Mouse (Mus musculus) stomach, embryonic 14.5 days (tissue): ENCODE data around the gene Gm20388. TPM values are rescaled to one million over a fixed set of nuclear protein-coding genes. Genes with fewer than 3 reads are reported as not detected.
A peak's percentile ranks its signal among the peaks of the same experiment; 100 is the strongest.

Source experiments
- ATAC-seq: fragments of 200-750 bp; cut with Nextera tagmentation; 2 replicates; pipeline ENCODE4 v1.8.0; 2017; ENCODE audit warnings: low read depth, moderate TSS enrichment; ENCODE audit not compliant: insufficient number of reproducible peaks, insufficient read depth, low FRiP score
- H3K27ac ChIP-seq: fragments of 300-500 bp; sonication (generic); 2 replicates; pipeline ENCODE4 v1.5.1; 2014; ENCODE audit warnings: mild to moderate bottlenecking, low read length, moderate library complexity, mixed read lengths
- H3K27me3 ChIP-seq: fragments of 300-500 bp; sonication (generic); 2 replicates; pipeline ENCODE4 v1.6.1; 2014; ENCODE audit warnings: low read length, control low read depth, mixed read lengths; ENCODE audit not compliant: control insufficient read depth, insufficient read depth
- H3K36me3 ChIP-seq: fragments of 300-500 bp; sonication (generic); 2 replicates; pipeline ENCODE4 v1.6.1; 2014; ENCODE audit warnings: mild to moderate bottlenecking, control low read depth, low read length, moderate library complexity, mixed read lengths; ENCODE audit not compliant: control insufficient read depth, insufficient read depth
- H3K4me1 ChIP-seq: fragments of 300-500 bp; sonication (generic); 2 replicates; pipeline ENCODE4 v1.6.1; 2014; ENCODE audit warnings: low read length, control low read depth, mixed read lengths; ENCODE audit not compliant: control insufficient read depth, insufficient read depth
- H3K4me2 ChIP-seq: fragments of 300-500 bp; sonication (generic); replicated peaks from 2 replicates; pipeline ENCODE4 v1.6.1; 2014; ENCODE audit warnings: low read depth, low read length, control low read depth
- H3K4me3 ChIP-seq: fragments of 300-500 bp; sonication (generic); 2 replicates; pipeline ENCODE4 v1.5.1; 2014; ENCODE audit warnings: low read depth, low read length, control low read depth
- H3K9ac ChIP-seq: fragments of 300-500 bp; sonication (generic); replicated peaks from 2 replicates; pipeline ENCODE4 v1.6.1; 2014; ENCODE audit warnings: low read depth, mild to moderate bottlenecking, control low read depth, low read length, moderate library complexity, mixed read lengths
- H3K9me3 ChIP-seq: fragments of 300-500 bp; sonication (generic); 2 replicates; pipeline ENCODE4 v1.6.1; 2016; ENCODE audit warnings: low read depth, low read length, control low read depth; ENCODE audit not compliant: control insufficient read depth
- WGBS: fragments of 180-500 bp; shearing (Covaris S2); extraction: QIAGEN DNeasy Blood & Tissue Kit; methylation state at CpG from one replicate; pipeline ENCODE4 v1.1.7; 2014; 5-methylcytosine and 5-hydroxymethylcytosine counted together
- polyA plus RNA-seq: library from polyadenylated mRNA; unstranded; fragments of >200 nt; fragmentation: Nextera tagmentation; extraction: Ambion mirVana; gene quantifications from 2 replicates; pipeline ENCODE4 v1.2.1, GENCODE M21; 2014

Gene Gm20388
- polyA plus RNA-seq, 1 experiment from 2014 or later, result 11.4 TPM

DNA sequence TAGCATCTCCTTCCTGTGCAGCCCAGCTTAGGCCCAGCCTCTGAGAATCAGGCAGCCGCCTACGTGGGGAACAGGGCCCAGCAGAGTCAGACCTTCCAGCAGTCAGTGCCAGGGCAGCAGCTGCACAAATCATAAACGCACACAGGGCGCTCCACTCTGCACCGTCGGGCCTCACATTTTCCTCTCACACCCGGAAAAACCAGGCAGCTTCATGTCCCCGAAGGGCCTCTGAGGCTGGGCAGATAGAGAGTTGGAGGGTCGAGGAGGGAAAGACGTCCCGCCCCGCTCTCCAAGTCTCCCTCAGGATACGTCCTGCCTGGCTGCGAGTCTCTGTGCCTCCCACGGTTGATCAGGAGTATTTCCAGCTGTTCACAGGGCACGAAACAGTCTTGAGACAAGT, 2600.9 kb downstream of the Gm20388 start:
- peak; percentile 61; the same call in 1 of the 2 replicates for ATAC-seq
- Histone ChIP-seq H3K4me3 (no peak overlapping the region), H3K36me3 (0 out of 2 replicates have a peak, but pooled peaks cover 2% of the 10 kb centered on the region), H3K9ac (no peak overlapping the region), H3K4me2 (0 out of 2 replicates have a peak overlapping the region, but pooled peaks have one; percentile 0), H3K4me1 (peaks cover 28% of the 10 kb centered on the region), H3K27me3 (no peaks in the 10 kb centered on the region), H3K9me3 (no peaks in the 10 kb centered on the region), H3K27ac (peak overlapping the region; percentile 90)
- 27% methylated on average over 16 of the region's 16 CpGs for WGBS

DNA sequence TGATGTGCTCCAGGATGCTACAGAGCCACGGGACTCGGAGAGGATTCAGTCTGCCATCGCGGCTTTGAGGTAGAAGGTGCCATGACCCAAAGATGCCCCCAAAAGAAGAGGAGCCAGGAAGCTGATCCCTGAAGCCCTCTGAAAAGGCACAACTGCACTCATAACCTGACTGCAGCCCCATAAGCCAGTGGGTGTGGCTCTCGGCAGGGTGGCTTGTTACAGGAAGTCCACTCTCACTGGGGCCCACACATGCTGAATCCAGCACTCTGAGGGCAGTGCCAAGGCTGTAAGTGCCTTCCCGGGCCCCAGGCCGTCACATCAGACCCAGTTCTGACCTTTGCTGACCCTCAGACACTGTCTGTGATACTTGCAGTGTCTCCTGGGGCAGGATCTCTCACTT, 2601.8 kb downstream of the Gm20388 start:
- Histone ChIP-seq H3K36me3 (no peaks in the 10 kb centered on the region), H3K4me3 (no peak overlapping the region), H3K27me3 (no peaks in the 10 kb centered on the region), H3K9ac (no peak overlapping the region), H3K4me1 (peaks cover 30% of the 10 kb centered on the region), H3K9me3 (no peaks in the 10 kb centered on the region), H3K27ac (peak overlapping the region; percentile 90; the same call in 1 of the 2 replicates), H3K4me2 (no peak overlapping the region)
- no peak for ATAC-seq
- WGBS, result 62% methylated on average over 7 of the region's 7 CpGs

DNA sequence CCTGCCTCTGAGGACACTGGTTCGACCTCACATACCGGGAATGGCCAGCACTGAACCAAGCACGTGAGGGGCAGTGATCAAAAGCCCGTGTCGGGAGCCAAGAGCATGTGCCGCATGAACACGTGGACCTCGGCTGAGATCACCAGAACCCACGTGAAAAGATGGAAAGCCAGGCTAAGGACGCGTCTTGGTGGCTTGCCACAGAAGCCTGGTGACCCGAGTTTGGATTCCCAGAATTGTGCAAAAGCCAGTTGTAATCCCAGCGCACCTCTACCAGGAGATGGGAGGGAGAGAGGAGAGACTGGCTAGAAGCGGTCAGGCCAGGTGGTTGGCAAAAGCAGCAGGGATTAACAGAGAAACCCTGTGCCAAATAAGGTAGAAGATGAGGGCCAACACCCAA, 2605.1 kb downstream of the Gm20388 start:
- H3K9me3 ChIP-seq, result no peaks in the 10 kb centered on the region
- no peak for ATAC-seq
- H3K9ac ChIP-seq, result no peak overlapping the region
- no peaks in the 10 kb centered on the region for H3K36me3 ChIP-seq
- no peak overlapping the region for H3K27ac ChIP-seq
- H3K4me1 ChIP-seq, result peaks cover 39% of the 10 kb centered on the region
- no peak overlapping the region for H3K4me3 ChIP-seq
- no peak overlapping the region for H3K4me2 ChIP-seq
- 87% methylated on average over 14 of the region's 14 CpGs for WGBS
- no peaks in the 10 kb centered on the region for H3K27me3 ChIP-seq

DNA sequence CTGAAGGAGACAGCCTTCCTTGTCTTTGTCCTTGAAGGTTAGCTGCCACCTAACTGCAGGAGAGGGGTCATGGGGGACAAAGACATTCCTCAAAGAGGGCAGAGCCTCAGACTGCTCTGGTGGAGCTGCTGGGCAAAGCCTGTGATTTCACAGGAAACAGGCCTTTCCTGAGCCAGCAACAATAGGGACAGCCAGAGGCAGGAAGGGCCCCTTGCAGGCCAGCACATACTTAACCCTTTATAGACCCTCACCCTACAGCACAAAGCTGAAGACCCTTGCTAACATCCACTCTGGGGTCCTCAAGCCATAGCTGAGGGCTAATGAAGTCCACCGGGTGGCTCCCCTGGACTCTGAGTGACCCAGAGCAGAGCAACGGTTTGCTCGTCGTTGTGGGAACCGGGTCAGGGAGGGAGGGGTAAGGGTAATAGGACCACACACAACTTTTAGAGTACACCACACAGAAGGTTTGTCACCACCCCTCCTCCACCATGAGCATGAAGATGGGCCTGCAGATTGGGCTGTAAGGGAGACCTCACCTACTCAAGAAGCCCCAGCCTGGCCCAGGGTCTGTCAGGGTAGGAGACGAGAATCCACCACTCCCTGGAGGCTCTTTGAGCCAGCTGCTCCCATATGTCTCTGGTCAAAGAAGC, 2607.0 kb downstream of the Gm20388 start:
- no peaks in the 10 kb centered on the region for H3K27me3 ChIP-seq
- H3K9ac ChIP-seq, result no peak overlapping the region
- H3K4me3 ChIP-seq, result no peak overlapping the region
- H3K4me1 ChIP-seq, result peaks cover 20% of the 10 kb centered on the region
- no peaks in the 10 kb centered on the region for H3K9me3 ChIP-seq
- peak overlapping the region; percentile 10; the same call in 1 of the 2 replicates for H3K4me2 ChIP-seq
- H3K27ac ChIP-seq, result peak overlapping the region; percentile 84
- WGBS, result 9% methylated on average over 6 of the region's 6 CpGs
- ATAC-seq, result peak; percentile 30; the same call in 1 of the 2 replicates
- H3K36me3 ChIP-seq, result no peaks in the 10 kb centered on the region

DNA sequence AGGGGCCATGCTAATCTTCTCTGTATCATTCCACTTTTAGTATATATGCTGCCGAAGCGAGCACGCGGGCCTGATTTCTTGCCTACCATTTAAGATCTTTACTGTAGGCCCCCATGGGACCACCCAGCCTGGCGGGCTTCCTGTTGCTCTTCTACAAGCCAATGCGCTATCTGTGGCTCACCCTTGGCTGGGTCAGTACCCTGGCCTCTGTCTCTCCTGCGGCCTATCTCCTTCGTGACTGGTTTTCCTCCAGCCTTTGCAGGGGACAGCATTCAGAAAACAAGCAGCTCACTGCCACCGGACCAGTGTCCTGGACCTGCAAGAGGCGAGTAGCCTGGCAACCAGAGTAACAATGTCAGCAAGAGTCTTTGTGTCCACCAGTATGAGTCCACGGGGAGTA, 2610.0 kb downstream of the Gm20388 start:
- no peaks in the 10 kb centered on the region for H3K27me3 ChIP-seq
- H3K4me1 ChIP-seq, result peaks cover 43% of the 10 kb centered on the region
- WGBS, result 81% methylated on average over 11 of the region's 11 CpGs
- ATAC-seq, result no peak
- no peak overlapping the region for H3K9ac ChIP-seq
- no peak overlapping the region for H3K4me3 ChIP-seq
- H3K36me3 ChIP-seq, result no peaks in the 10 kb centered on the region
- no peaks in the 10 kb centered on the region for H3K9me3 ChIP-seq
- H3K4me2 ChIP-seq, result no peak overlapping the region
- no peak overlapping the region for H3K27ac ChIP-seq

DNA sequence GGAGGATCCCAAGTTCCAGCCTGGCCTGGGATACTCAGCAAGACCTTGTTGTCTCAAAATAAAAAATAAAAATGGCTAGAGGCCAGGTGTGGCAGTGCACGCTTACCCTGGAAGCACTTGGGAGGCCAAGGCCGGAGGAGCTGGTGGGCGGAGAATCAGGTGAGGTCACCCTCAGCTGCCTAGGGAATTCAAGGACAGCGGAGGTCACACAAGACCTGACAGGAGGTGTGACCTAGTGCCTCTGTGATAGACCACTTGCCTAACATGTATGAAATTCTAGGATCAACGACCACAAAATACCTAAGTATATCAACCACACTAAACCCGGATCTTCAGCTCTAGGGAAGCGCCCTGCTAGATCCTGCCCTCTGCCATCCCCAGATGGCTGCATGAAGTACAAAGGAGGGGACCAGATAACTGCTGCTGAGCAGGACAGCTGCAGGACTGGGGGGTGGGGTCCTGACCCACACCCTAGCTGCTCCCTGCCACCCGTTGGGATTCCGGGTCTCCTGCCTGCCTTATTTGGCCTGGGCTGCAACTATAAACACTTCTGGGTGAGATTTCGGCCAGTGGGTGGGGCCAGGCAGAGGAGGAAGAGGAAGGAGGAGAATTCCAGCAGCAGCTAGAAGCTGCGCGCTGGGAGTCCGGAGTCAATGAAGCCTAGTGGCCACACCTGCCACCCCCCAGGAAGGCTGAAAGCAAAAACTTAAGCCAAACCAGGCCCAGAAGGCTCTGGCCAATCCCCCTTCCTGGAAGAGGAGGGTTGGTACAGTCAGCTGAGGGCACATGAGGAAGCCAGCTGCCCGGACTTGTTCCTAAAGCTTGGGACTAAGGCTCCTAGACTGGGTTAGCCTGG, 2612.4 kb downstream of the Gm20388 start:
- no peaks in the 10 kb centered on the region for H3K36me3 ChIP-seq
- no peaks in the 10 kb centered on the region for H3K27me3 ChIP-seq
- H3K4me3 ChIP-seq, result no peak overlapping the region
- peaks cover 51% of the 10 kb centered on the region for H3K4me1 ChIP-seq
- H3K9ac ChIP-seq, result 0 out of 2 replicates have a peak overlapping the region, but pooled peaks have one; percentile 28
- peak overlapping the region; percentile 20; the same call in 1 of the 2 replicates for H3K4me2 ChIP-seq
- H3K27ac ChIP-seq, result peak overlapping the region; percentile 85
- peak; percentile 37; the same call in 1 of the 2 replicates for ATAC-seq
- 34% methylated on average over 14 of the region's 14 CpGs for WGBS
- no peaks in the 10 kb centered on the region for H3K9me3 ChIP-seq

DNA sequence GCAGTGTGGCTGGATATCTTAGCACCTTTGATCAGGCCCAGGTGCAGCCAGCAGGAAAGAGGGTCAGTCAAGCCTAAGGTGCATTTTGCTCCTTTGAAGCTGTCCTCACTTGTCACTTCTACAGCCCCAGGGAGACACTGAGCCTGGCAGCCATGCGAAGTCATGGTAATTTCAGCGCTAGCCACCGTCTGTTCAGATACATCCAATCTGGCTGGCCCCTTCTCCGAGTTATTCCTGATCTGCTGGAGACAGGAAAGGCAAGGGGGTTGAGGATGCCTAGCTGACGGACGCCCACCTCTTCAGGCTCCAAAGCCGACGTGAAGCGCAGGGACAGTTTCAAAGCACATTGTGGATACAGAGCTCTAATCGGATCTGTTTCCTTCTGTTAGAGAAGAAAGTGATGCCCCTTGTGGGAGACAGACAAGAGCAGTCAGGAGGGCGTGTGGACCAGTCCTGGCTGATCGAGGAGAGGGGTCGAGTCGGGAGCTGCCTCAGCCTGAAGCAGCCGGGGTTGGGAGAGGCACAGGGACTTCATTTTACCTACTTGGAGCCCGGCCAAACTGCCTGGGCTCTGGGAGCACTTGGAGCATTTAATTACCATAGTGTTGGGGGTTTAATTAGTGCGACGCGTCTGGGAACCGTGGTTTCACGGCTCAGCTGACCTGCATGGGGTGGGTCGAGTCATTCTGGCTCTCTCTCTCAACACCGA, 2613.2 kb downstream of the Gm20388 start:
- no peaks in the 10 kb centered on the region for H3K27me3 ChIP-seq
- no peak overlapping the region for H3K4me3 ChIP-seq
- H3K9ac ChIP-seq, result 0 out of 2 replicates have a peak overlapping the region, but pooled peaks have one; percentile 28
- no peak for ATAC-seq
- H3K4me2 ChIP-seq, result peak overlapping the region; percentile 20; the same call in 1 of the 2 replicates
- no peaks in the 10 kb centered on the region for H3K9me3 ChIP-seq
- peaks cover 43% of the 10 kb centered on the region for H3K4me1 ChIP-seq
- WGBS, result 24% methylated on average over 23 of the region's 23 CpGs
- peak overlapping the region; percentile 85 for H3K27ac ChIP-seq
- no peaks in the 10 kb centered on the region for H3K36me3 ChIP-seq

DNA sequence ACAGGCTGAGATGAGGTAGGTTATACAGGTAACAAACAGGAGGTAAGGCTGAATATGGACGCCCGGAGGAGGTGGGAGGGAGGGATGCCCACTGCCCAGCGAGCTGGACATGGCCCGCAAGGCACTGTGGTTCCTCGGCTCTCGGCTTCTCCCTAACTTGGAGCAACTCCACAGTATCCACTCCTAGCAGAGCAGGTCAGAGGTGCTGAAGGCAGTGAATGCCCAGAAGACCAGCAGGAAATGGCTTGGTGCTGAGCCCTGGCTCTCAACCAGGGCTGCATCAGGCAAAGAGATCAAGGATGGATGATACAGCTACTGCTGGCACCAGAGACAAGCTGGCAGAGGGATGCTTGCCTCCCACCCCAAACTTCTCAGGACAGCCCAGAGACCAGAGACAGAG, 2613.9 kb downstream of the Gm20388 start:
- Histone ChIP-seq H3K4me2 (no peak overlapping the region), H3K36me3 (no peaks in the 10 kb centered on the region), H3K9me3 (no peaks in the 10 kb centered on the region), H3K4me3 (no peak overlapping the region), H3K27me3 (no peaks in the 10 kb centered on the region), H3K9ac (no peak overlapping the region), H3K4me1 (peaks cover 42% of the 10 kb centered on the region), H3K27ac (no peak overlapping the region)
- WGBS, result 77% methylated on average over 6 of the region's 6 CpGs
- ATAC-seq, result no peak
